Mouse (Mus musculus): ENCODE measurements around the gene Hbq1a. TPM values are rescaled to one million over a fixed set of nuclear protein-coding genes. Genes with fewer than 3 reads are reported as not detected.
A peak's percentile ranks its signal among the peaks of the same experiment; 100 is the strongest.

Hbq1a gene
- total and polyA plus RNA-seq, 3 experiments: not detected

- H3K4me2 ChIP-seq (ENCODE audit: insufficient read depth, low read depth, poor library complexity, severe bottlenecking): no peak overlapping the region
- H3K4me3 ChIP-seq (replicated peaks in 1 of 3; ENCODE audit: low read depth in 2 of 3, low read length in 2 of 3, poor library complexity in 1 of 3): no peak overlapping the region
- in situ Hi-C loops (cut with MboI; ENCODE audit: low pct_ligation_motif_present, low pct_unique_long_range_greater_than_20kb, low sequenced_read_pairs) (no loop called here), dilution Hi-C loops (cut with MboI; ENCODE audit: extremely low pct_ligation_motif_present, extremely low pct_unique_long_range_greater_than_20kb, low sequenced_read_pairs) (no loop called here)
- peak; percentile 59 for TF ChIP-seq RAD21 (IDR thresholded peaks at IDR 0.05; ENCODE audit: low read depth, low read length)
- TF ChIP-seq BHLHE40 (IDR thresholded peaks at IDR 0.05; ENCODE audit: low read depth, low read length): no peak
- peak; percentile 72; the same call in 1 of the 2 replicates for TF ChIP-seq ZKSCAN1 (IDR thresholded peaks at IDR 0.05; ENCODE audit: borderline replicate concordance, low read depth, low read length)
- peak; percentile 80 for TF ChIP-seq SMC3 (IDR thresholded peaks at IDR 0.05; ENCODE audit: low read depth, low read length)
- TF ChIP-seq ZNF384 (IDR thresholded peaks at IDR 0.05; ENCODE audit: low read depth, low read length): no peak
- peak; percentile 98 to 100 for TF ChIP-seq CTCF (conservative IDR thresholded peaks at IDR 0.05 in 1 of 2, IDR thresholded peaks at IDR 0.05 in 1 of 2; ENCODE audit: low read depth in 2 of 2, low read length in 2 of 2)
- no peak for TF ChIP-seq ETS1 (conservative IDR thresholded peaks at IDR 0.05; ENCODE audit: low read depth, low read length)
- peak; percentile 91; the same call in 1 of the 2 replicates for TF ChIP-seq NELFE (IDR thresholded peaks at IDR 0.05; ENCODE audit: low read depth, low read length)
- H3K4me1 ChIP-seq (ENCODE audit: control insufficient read depth in 1 of 2, insufficient read depth in 2 of 2): peaks cover 0 to 13% of the 10 kb centered on the region in 2 experiments; a peak in 2 of 4 replicates
- H3K9ac ChIP-seq (ENCODE audit: insufficient read depth, low read depth): no peak overlapping the region
- peak; percentile 71 for DNase-seq (ENCODE audit: extremely low read depth)
- H3K79me2 ChIP-seq (replicated peaks; ENCODE audit: control insufficient read depth, extremely low read depth, insufficient read depth, poor library complexity, severe bottlenecking): no peaks in the 10 kb centered on the region
- peaks cover 50% of the 10 kb centered on the region for H3K27me3 ChIP-seq (replicated peaks)
- no peak overlapping the region for H3K27ac ChIP-seq (ENCODE audit: insufficient read depth, low read depth)
- peaks cover 4% of the 10 kb centered on the region for H3K9me3 ChIP-seq (replicated peaks; ENCODE audit: low read length)
- no peaks in the 10 kb centered on the region for H3K36me3 ChIP-seq (replicated peaks in 1 of 2; ENCODE audit: control insufficient read depth in 1 of 2, insufficient read depth in 1 of 2, low read length in 1 of 2)
Observed at GRCm38 (mm10) chr11:32342770-32343191, 42.9 kb downstream of the Hbq1a start.

GRCm38 (mm10) chr11:32343350-32343749 is 43.5 kb downstream of the Hbq1a start:
- H3K9me3 ChIP-seq (replicated peaks; ENCODE audit: low read length): peaks cover 4% of the 10 kb centered on the region
- in situ Hi-C loops (cut with MboI; ENCODE audit: low pct_ligation_motif_present, low pct_unique_long_range_greater_than_20kb, low sequenced_read_pairs): no loop called here

DNA sequence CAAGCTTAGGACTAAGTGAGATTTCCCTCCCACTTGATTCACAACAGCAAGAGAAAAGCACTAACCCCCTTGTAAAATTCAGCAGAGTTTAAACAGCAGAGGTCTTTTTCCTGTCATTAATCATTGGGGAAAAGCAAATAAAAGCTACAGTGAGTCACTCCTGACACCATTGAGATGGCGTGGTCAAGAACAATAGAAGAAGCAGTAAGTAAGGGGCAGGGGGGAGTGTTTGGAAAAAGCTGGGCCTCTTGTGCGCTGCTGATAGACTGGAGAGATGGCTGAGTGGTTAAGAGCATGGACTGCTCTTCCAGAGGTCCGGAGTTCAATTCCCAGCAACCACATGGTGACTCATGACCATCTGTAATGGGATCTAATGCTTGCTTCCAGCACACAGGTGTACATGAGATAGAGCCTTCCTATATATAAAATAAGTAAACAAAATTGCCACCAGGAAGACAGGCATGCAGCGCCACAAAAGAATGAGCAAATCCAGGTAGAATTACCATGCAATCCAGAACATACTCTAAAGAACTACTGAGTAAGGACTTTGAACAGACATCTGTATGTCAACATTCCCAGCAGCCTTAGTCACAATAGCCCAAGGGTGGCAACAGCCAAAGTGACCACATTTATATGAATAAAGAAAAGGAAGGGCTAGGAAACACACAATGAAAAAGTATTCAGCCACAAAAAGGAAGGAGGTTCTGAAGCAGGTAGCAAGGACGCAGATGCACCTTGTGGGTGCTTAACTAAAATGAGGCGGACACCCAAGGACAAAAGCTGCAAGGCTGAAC is 45.8 kb downstream of the Hbq1a start:
- dilution Hi-C loops (cut with MboI; ENCODE audit: extremely low pct_ligation_motif_present, extremely low pct_unique_long_range_greater_than_20kb, low sequenced_read_pairs): no loop called here
- Histone ChIP-seq H3K27me3 (replicated peaks) (peaks cover 37% of the 10 kb centered on the region), H3K9me3 (replicated peaks; ENCODE audit: low read length) (peaks cover 4% of the 10 kb centered on the region), H3K27ac (ENCODE audit: insufficient read depth, low read depth) (no peak overlapping the region), H3K79me2 (replicated peaks; ENCODE audit: control insufficient read depth, extremely low read depth, insufficient read depth, poor library complexity, severe bottlenecking) (no peaks in the 10 kb centered on the region), H3K9ac (ENCODE audit: insufficient read depth, low read depth) (no peak overlapping the region), H3K4me1 (ENCODE audit: control insufficient read depth in 1 of 2, insufficient read depth in 2 of 2) (peaks cover 10 to 37% of the 10 kb centered on the region in 2 experiments), H3K4me3 (replicated peaks in 1 of 3; ENCODE audit: low read depth in 2 of 3, low read length in 2 of 3, poor library complexity in 1 of 3) (no peak overlapping the region), H3K36me3 (replicated peaks in 1 of 2; ENCODE audit: control insufficient read depth in 1 of 2, insufficient read depth in 1 of 2, low read length in 1 of 2) (peaks cover 0 to 5% of the 10 kb centered on the region in 2 experiments), H3K4me2 (ENCODE audit: insufficient read depth, low read depth, poor library complexity, severe bottlenecking) (no peak overlapping the region)
- in situ Hi-C loops (cut with MboI; ENCODE audit: low pct_ligation_motif_present, low pct_unique_long_range_greater_than_20kb, low sequenced_read_pairs): no loop called here
- TF ChIP-seq CHD2 (IDR thresholded peaks at IDR 0.05; ENCODE audit: low read length) (no peak), EP300 (IDR thresholded peaks at IDR 0.05; ENCODE audit: low read length) (no peak), GABPA (IDR thresholded peaks at IDR 0.05; ENCODE audit: insufficient replicate concordance, low read depth, low read length) (no peak), CHD1 (IDR thresholded peaks at IDR 0.05; ENCODE audit: low read depth, low read length) (no peak), MAFK (IDR thresholded peaks at IDR 0.05; ENCODE audit: insufficient replicate concordance, low read length) (no peak), JUND (conservative IDR thresholded peaks at IDR 0.05; ENCODE audit: low read depth, low read length) (no peak), UBTF (IDR thresholded peaks at IDR 0.05; ENCODE audit: low read depth, low read length) (no peak)
- DNase-seq (ENCODE audit: extremely low read depth): no peak

More at GRCm38 (mm10) chr11:32343350-32343749, 43.5 kb downstream of the Hbq1a start:
- no peak overlapping the region for H3K27ac ChIP-seq (ENCODE audit: insufficient read depth, low read depth)
- H3K9ac ChIP-seq (ENCODE audit: insufficient read depth, low read depth): no peak overlapping the region
- no peaks in the 10 kb centered on the region for H3K79me2 ChIP-seq (replicated peaks; ENCODE audit: control insufficient read depth, extremely low read depth, insufficient read depth, poor library complexity, severe bottlenecking)
- no peak for DNase-seq (ENCODE audit: extremely low read depth)
- H3K4me2 ChIP-seq (ENCODE audit: insufficient read depth, low read depth, poor library complexity, severe bottlenecking): no peak overlapping the region
- H3K4me1 ChIP-seq (ENCODE audit: control insufficient read depth in 1 of 2, insufficient read depth in 2 of 2): peaks cover 0 to 15% of the 10 kb centered on the region in 2 experiments; a peak in 2 of 4 replicates
- dilution Hi-C loops (cut with MboI; ENCODE audit: extremely low pct_ligation_motif_present, extremely low pct_unique_long_range_greater_than_20kb, low sequenced_read_pairs): no loop called here
- H3K36me3 ChIP-seq (replicated peaks in 1 of 2; ENCODE audit: control insufficient read depth in 1 of 2, insufficient read depth in 1 of 2, low read length in 1 of 2): no peaks in the 10 kb centered on the region
- H3K4me3 ChIP-seq (replicated peaks in 1 of 3; ENCODE audit: low read depth in 2 of 3, low read length in 2 of 3, poor library complexity in 1 of 3): no peak overlapping the region
- TF ChIP-seq EP300 (IDR thresholded peaks at IDR 0.05; ENCODE audit: low read length): no peak
- TF ChIP-seq ETS1 (conservative IDR thresholded peaks at IDR 0.05; ENCODE audit: low read depth, low read length): no peak
- no peak for TF ChIP-seq USF1 (IDR thresholded peaks at IDR 0.05; ENCODE audit: low read depth, low read length)
- no peak for TF ChIP-seq RCOR1 (conservative IDR thresholded peaks at IDR 0.05; ENCODE audit: low read depth, low read length)
- no peak for TF ChIP-seq USF2 (conservative IDR thresholded peaks at IDR 0.05; ENCODE audit: low read depth, low read length)
- peaks cover 50% of the 10 kb centered on the region for H3K27me3 ChIP-seq (replicated peaks)

Measured in CH12.LX (cell line).